Mouse (Mus musculus): ENCODE measurements around the gene Lcp2.

The Lcp2 gene

DNA sequence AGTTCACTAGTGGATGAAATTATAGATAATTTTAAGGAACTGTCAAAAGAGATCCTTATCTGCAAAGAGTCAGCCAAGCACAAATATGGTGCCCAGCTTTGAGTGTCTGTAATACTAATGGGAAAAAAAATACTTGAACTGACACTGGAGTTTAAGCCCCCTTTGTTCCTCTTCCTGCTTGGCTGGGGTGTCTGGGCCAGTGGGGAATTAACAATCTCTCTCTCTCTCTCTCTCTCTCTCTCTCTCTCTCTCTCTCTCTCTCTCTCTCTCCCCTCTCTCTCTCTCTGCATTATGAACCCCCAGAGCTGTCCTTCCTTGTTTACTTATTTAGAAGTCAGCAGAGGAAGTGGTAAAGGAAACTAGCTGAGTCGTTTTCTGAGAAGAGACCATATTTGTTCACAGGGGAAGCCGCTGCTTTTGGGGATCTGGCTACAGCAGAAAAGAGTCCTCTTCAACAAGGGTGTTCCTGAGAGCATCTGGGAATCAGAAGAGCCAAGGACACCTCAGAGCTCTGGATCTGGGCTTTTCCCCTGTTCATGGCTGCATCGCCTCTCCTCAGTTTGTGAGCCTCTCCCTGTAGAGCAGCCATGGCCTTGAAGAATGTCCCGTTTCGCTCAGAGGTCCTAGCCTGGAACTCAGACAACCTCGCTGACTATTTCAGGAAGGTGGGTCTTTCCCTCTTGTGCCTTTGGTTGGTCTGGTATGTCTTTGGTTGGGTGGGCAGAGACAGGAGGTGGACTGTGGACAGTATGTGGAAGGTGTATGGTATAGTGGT, at the start of gene Lcp2:
TSS of gene Lcp2 (plus strand) at position 154 of the 775 bp plus-strand sequence.
- no peak for DNase-seq (ENCODE audit: low read depth)

GRCm38 (mm10) chr11:33998244-33998643, 48.5 kb upstream of the Lcp2 start:
- no peak for DNase-seq (ENCODE audit: low read depth)

DNA sequence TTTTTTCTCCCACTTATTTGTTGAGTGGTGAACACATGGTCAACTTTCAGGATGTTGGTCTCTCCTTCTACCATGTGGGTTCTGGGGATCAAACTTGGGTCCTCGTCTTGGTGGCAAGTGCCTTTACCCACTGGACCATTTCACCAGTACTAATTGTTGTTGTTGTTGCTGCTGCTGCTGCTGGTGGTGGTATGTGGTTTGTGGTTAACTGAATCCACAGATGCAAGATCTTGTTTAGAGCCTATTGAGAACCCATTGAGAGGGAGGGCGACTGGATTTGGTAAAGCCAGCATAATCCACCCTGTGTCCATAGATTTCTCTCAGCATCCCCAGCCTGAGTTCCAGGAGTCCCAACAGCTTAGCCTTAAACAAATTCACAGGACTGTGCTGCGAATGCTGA, 46.3 kb upstream of the Lcp2 start:
- no peak for DNase-seq (ENCODE audit: low read depth)

DNA sequence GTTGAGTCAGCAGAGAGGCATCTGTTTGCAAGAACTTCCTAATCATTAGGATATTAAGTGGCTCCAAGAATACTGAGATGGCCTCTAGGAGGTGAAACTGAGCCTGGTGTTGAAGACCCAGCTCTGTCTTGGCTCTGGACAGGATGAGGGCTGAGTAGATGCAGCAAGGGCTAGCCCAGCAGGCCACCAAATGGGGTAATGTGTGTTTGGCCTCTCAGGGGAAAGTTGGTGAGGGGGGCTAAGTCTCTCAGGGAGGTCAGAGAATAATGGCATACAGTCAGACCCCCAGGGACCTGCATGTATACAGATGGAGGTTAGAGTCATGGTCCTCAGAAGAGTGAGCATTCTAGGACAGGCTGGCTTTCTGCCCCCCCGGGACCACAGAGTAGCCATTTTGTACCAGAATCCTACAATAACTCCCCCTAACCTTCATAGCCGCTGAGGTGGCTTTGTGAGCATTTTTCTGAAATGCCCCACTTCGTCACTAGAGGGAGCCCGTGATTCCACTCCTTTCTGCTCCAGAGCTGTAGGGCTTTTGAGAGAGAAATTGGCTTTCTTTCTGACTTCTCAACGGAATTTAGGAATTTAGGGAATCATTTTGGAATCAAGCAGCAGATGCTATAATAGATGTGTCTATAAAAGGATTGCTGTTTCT, 44.7 kb upstream of the Lcp2 start:
- peak; percentile 57 for DNase-seq (ENCODE audit: low read depth)

GRCm38 (mm10) chr11:34002593-34002965, 44.1 kb upstream of the Lcp2 start:
- DNase-seq (ENCODE audit: low read depth), result no peak

GRCm38 (mm10) chr11:34007616-34008015, 39.1 kb upstream of the Lcp2 start:
- DNase-seq (ENCODE audit: low read depth), result no peak

- no peak for DNase-seq (ENCODE audit: low read depth)
Measured at GRCm38 (mm10) chr11:34008214-34008613, 38.5 kb upstream of the Lcp2 start.

DNA sequence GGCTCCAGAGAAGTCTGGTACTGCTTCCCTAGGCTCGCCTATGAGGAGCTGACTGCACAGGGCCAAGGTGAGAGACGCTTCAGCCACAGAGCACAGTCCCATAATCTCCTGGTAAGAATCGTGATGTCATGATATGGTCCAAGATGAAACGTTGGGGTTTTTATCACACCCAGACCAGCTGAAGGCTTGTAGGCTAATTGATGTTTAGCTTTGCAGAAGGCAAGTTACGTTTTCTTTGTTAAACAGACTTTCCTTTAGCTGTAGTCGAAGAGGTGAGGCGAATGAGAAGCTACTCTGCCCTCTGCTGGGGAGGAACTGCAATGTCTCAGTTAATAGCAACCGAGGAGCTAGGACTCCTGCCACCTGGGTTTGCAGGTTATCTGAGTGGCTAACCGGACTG, 38.0 kb upstream of the Lcp2 start:
- DNase-seq (ENCODE audit: low read depth), result peak; percentile 70

DNA sequence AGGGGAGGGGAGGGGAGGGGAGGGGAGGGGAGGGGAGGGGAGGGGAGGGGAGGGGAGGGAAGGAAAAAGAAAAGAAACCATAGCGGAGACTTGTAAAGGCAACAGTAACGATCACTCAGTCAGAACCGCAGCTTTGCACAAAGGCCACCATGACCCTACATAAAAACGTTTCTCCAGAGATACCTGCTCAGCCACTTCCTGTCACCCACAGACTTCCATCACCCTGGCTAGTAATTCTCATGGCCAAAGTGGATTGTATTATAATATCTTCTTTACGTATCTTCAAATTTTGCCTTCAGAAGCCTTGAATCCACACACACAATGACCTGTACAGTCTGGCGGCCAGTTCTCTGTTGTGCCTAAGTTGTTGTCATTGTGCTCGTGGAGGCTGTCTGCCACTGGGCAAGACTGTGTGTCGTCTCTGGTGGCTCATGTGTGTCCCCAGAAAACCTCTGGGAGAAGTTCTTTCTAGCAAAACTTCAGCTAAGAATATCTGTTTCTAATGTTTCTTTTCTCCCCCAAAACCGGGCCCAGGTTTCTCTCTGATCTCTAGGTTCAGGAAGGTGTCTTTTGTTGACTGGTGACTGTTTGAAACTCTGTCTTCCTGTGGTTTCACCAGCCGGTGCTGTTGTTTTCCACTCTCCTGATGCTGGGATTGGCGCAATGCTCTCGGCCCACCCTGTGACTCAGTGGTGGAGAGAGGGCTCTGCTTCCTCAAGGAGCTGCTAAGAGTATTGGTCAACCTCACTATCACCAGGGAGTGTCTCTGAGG, 37.2 kb upstream of the Lcp2 start:
- DNase-seq (ENCODE audit: low read depth), result no peak

GRCm38 (mm10) chr11:34010133-34010858, 36.4 kb upstream of the Lcp2 start:
- DNase-seq (ENCODE audit: low read depth), result no peak

- DNase-seq (ENCODE audit: low read depth), result no peak
Measured at GRCm38 (mm10) chr11:34010859-34011172, 35.9 kb upstream of the Lcp2 start.

GRCm38 (mm10) chr11:34012007-34012652, 34.6 kb upstream of the Lcp2 start:
- DNase-seq (ENCODE audit: low read depth), result no peak

- no peak for DNase-seq (ENCODE audit: low read depth)
Measured at GRCm38 (mm10) chr11:34025091-34025490, 21.6 kb upstream of the Lcp2 start.

- DNase-seq (ENCODE audit: low read depth), result no peak
Measured at GRCm38 (mm10) chr11:34029658-34030057, 17.1 kb upstream of the Lcp2 start.

DNA sequence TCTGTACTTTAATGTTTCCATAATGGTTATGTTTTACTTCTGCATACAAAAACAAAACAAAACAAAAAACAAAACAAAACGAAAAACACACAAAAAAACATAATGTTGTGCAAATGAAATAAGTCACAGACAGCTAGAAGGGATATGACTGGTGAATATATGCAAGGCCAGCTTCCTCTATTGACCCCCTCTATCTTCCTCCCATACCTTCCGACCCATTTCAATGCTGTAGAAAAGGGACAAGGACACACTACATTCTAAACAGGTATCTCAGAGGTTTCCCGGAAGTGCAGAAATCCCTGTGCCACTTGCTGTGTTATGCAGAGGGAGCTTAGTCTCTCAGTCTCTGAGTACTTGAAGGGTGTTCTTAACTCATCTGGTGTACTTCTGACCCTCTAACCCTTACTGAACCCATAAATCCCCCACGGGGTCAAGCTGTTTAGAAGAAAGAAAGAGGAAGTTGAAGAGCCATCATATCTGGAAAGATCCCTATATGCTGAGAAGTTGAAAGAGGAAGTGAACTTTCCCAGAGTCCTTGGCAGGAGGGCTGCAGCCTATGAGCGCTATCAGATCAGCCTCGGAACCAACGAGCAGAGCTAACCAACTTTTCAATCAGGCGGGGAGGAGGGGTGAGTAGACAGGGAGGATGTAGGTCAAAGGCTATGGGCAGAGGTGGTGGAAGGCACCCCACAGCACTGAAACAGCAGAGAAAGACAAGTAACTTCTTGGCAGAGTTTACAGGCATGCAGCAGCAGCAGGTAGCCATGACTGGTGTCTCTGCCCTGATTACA, 15.5 kb upstream of the Lcp2 start:
- no peak for DNase-seq (ENCODE audit: low read depth)

DNA sequence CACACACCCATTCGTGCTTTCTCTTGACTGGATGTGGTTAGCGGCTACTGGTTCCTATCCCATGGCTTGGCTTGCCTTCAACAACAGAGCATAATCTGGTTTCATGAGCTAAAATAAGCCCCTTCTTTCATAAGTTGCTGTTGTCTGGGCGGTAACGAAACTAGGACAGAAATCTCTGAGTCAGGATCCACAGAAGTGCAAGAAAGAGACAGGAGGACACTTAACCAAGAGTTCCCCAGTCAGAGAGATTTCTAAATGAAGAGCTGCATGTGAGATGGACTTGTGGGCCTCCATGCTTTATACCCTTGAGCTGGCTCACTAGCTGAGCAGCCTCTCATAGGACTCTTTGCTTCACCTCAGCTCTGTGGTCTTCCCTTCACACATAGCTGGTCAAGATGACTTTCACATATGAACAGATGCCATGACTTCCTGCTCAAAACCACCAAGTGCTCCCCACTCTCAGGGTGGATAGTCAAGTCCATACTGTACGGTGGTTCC, 12.7 kb upstream of the Lcp2 start:
- no peak for DNase-seq (ENCODE audit: low read depth)

- no peak for DNase-seq (ENCODE audit: low read depth)
Measured at GRCm38 (mm10) chr11:34034794-34035193, 11.9 kb upstream of the Lcp2 start.

- DNase-seq (ENCODE audit: low read depth), result no peak
Measured at GRCm38 (mm10) chr11:34035909-34036658, 10.6 kb upstream of the Lcp2 start.

DNA sequence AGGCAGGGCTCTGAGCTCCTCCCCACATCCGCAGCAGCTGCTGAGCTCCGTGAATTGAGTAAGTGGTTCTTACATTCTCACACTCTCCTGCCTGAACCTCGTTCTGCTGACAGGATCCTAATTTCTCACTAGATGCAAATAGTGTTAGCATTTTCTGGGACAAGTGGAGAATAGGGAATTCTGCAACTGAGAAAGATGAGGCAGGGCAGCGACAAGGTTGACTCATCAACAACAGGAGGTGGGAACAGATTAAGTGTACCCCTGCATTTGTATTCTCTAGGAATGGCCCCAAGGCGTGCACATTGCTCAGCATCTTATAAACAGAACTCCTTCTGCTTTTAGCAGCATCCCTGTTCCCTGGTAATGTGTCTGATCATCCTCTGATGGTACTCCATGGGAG, 6.7 kb upstream of the Lcp2 start:
- DNase-seq (ENCODE audit: low read depth), result no peak

DNA sequence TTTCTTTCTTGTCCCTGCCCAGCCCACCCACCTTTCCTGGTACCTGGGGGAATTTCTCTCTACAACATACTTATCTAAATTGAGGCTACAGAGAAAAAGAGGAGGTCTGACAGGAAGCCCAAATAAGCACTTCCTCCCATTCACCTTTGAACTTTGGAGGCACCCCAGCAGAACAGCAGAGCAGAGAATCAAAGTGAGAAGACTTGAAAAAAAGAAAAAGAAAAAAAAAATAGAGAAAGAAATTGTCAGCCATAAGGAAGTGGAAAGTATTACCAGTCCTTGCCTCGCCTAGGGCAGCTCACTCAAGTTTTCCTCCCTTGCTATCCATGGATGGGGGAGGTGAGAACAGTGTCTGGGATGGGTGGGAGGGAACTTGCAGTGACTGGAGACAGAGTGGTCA, 3.9 kb upstream of the Lcp2 start:
- no peak for DNase-seq (ENCODE audit: low read depth)

Measured in c-Kit-positive CD71-negative TER-119-negative erythroid progenitor cells, embryonic 14.5 days (primary cell).